Mouse (Mus musculus) limb, embryonic 10.5 days (tissue): ENCODE results near the gene Gm9857. TPM values are rescaled to one million over a fixed set of nuclear protein-coding genes. Genes with fewer than 3 reads are reported as not detected.

Experiments
- DNase-seq: peaks from one replicate; pipeline ENCODE4 v3.0.0-alpha.2; 2017; ENCODE audit warnings: low spot score
- H3K27ac ChIP-seq: fragments of 300-500 bp; sonication (generic); 2 replicates; pipeline ENCODE4 v1.5.1; 2016; ENCODE audit warnings: mild to moderate bottlenecking
- H3K27me3 ChIP-seq: fragments of 300-500 bp; sonication (generic); 2 replicates; pipeline ENCODE4 v1.6.1; 2016; ENCODE audit warnings: low read depth, mild to moderate bottlenecking; ENCODE audit not compliant: poor library complexity, severe bottlenecking
- H3K36me3 ChIP-seq: fragments of 300-500 bp; sonication (generic); 2 replicates; pipeline ENCODE4 v1.6.1; 2016; ENCODE audit warnings: mild to moderate bottlenecking, moderate library complexity
- H3K4me1 ChIP-seq: fragments of 300-500 bp; sonication (generic); 2 replicates; pipeline ENCODE4 v1.6.1; 2016
- H3K4me3 ChIP-seq: fragments of 300-500 bp; sonication (generic); 2 replicates; pipeline ENCODE4 v1.5.1; 2016; ENCODE audit warnings: mild to moderate bottlenecking, moderate library complexity
- H3K9me3 ChIP-seq: fragments of 300-500 bp; sonication (generic); replicated peaks from 2 replicates; pipeline ENCODE4 v1.6.1; 2016; ENCODE audit warnings: mild to moderate bottlenecking
- WGBS: fragments of 180-500 bp; shearing (Covaris S2); methylation state at CpG from one replicate; pipeline ENCODE4 v1.1.7; 2016; 5-methylcytosine and 5-hydroxymethylcytosine counted together
- polyA plus RNA-seq: library from polyadenylated mRNA; unstranded; fragments of >200 nt; fragmentation: Nextera tagmentation; extraction: Ambion mirVana; gene quantifications from 2 replicates; pipeline ENCODE4 v1.2.1, GENCODE M21; 2016

Gene Gm9857
- polyA plus RNA-seq, 1 experiment from 2014 or later, result not detected

- no peak for DNase-seq
- WGBS, result 64% methylated on average over 6 of the region's 6 CpGs
- no peaks in the 10 kb centered on the region for H3K9me3 ChIP-seq
- no peaks in the 10 kb centered on the region for H3K36me3 ChIP-seq
- H3K4me3 ChIP-seq, result no peak overlapping the region
- peaks cover 9% of the 10 kb centered on the region; the same call in 1 of the 2 replicates for H3K4me1 ChIP-seq
- H3K27me3 ChIP-seq, result no peaks in the 10 kb centered on the region
- no peak overlapping the region for H3K27ac ChIP-seq
Observed at GRCm38 (mm10) chr3:108961655-108962054, 21.4 kb upstream of the Gm9857 start.

GRCm38 (mm10) chr3:108961226-108961625 is 21.0 kb upstream of the Gm9857 start:
- Histone ChIP-seq H3K4me3 (no peak overlapping the region), H3K9me3 (no peaks in the 10 kb centered on the region), H3K36me3 (no peaks in the 10 kb centered on the region), H3K4me1 (peaks cover 9% of the 10 kb centered on the region; the same call in 1 of the 2 replicates), H3K27ac (no peak overlapping the region), H3K27me3 (no peaks in the 10 kb centered on the region)
- DNase-seq, result peak; percentile 35
- WGBS, result 69% methylated on average over 7 of the region's 7 CpGs

- H3K4me3 ChIP-seq, result no peak overlapping the region
- no peaks in the 10 kb centered on the region for H3K9me3 ChIP-seq
- no peak overlapping the region for H3K27ac ChIP-seq
- H3K4me1 ChIP-seq, result peaks cover 9% of the 10 kb centered on the region; the same call in 1 of the 2 replicates
- no peaks in the 10 kb centered on the region for H3K27me3 ChIP-seq
- no peaks in the 10 kb centered on the region for H3K36me3 ChIP-seq
- 73% methylated on average over 13 of the region's 13 CpGs for WGBS
- DNase-seq, result no peak
Observed at GRCm38 (mm10) chr3:108959680-108960295, 19.5 kb upstream of the Gm9857 start.

GRCm38 (mm10) chr3:108957976-108958375 is 17.7 kb upstream of the Gm9857 start:
- Histone ChIP-seq H3K27me3 (no peaks in the 10 kb centered on the region), H3K4me3 (no peak overlapping the region), H3K4me1 (peaks cover 9% of the 10 kb centered on the region; the same call in 1 of the 2 replicates), H3K36me3 (no peaks in the 10 kb centered on the region), H3K9me3 (no peaks in the 10 kb centered on the region), H3K27ac (no peak overlapping the region)
- DNase-seq, result no peak

- no peak overlapping the region for H3K27ac ChIP-seq
- 0 out of 2 replicates have a peak, but pooled peaks cover 6% of the 10 kb centered on the region for H3K27me3 ChIP-seq
- H3K9me3 ChIP-seq, result no peaks in the 10 kb centered on the region
- no peak for DNase-seq
- WGBS, result 87% methylated on average over 10 of the region's 10 CpGs
- no peaks in the 10 kb centered on the region for H3K36me3 ChIP-seq
- peaks cover 7% of the 10 kb centered on the region for H3K4me1 ChIP-seq
- no peak overlapping the region for H3K4me3 ChIP-seq
Observed at GRCm38 (mm10) chr3:108940996-108941395, 751 bp upstream of the Gm9857 start.

- DNase-seq, result no peak
- no peaks in the 10 kb centered on the region for H3K9me3 ChIP-seq
- H3K36me3 ChIP-seq, result no peaks in the 10 kb centered on the region
- peak within 1 kb of the TSS; percentile 40 for H3K4me3 ChIP-seq
- WGBS, result 87% methylated on average over 5 of the region's 5 CpGs
- 0 out of 2 replicates have a peak, but pooled peaks cover 6% of the 10 kb centered on the region for H3K27me3 ChIP-seq
- peaks cover 7% of the 10 kb centered on the region for H3K4me1 ChIP-seq
- peak within 1 kb of the TSS; percentile 56 for H3K27ac ChIP-seq
Observed at GRCm38 (mm10) chr3:108939573-108939972, 672 bp downstream of the Gm9857 start, which contains the start of gene Henmt1. TSS of gene Henmt1 (plus strand) at chr3:108939873.

- H3K4me1 ChIP-seq, result peaks cover 7% of the 10 kb centered on the region
- no peak overlapping the region for H3K4me3 ChIP-seq
- no peak overlapping the region for H3K27ac ChIP-seq
- no peaks in the 10 kb centered on the region for H3K36me3 ChIP-seq
- H3K27me3 ChIP-seq, result 0 out of 2 replicates have a peak, but pooled peaks cover 6% of the 10 kb centered on the region
- H3K9me3 ChIP-seq, result no peaks in the 10 kb centered on the region
- DNase-seq, result no peak
- WGBS, result 93% methylated on average over 5 of the region's 5 CpGs
Observed at GRCm38 (mm10) chr3:108938691-108939090, 1.6 kb downstream of the Gm9857 start.

- H3K4me1 ChIP-seq, result no peaks in the 10 kb centered on the region
- H3K27me3 ChIP-seq, result no peaks in the 10 kb centered on the region
- no peaks in the 10 kb centered on the region for H3K9me3 ChIP-seq
- 94% methylated on average over 6 of the region's 6 CpGs for WGBS
- H3K27ac ChIP-seq, result no peak overlapping the region
- no peaks in the 10 kb centered on the region for H3K36me3 ChIP-seq
- H3K4me3 ChIP-seq, result no peak overlapping the region
- DNase-seq, result no peak
Observed at GRCm38 (mm10) chr3:108933557-108933956, 6.7 kb downstream of the Gm9857 start.

- 71% methylated on average over 1 of the region's 1 CpGs for WGBS
- H3K9me3 ChIP-seq, result no peaks in the 10 kb centered on the region
- no peaks in the 10 kb centered on the region for H3K4me1 ChIP-seq
- no peaks in the 10 kb centered on the region for H3K27me3 ChIP-seq
- H3K27ac ChIP-seq, result no peak overlapping the region
- no peaks in the 10 kb centered on the region for H3K36me3 ChIP-seq
- no peak for DNase-seq
- H3K4me3 ChIP-seq, result no peak overlapping the region
Observed at GRCm38 (mm10) chr3:108926308-108926707, 13.9 kb downstream of the Gm9857 start.

GRCm38 (mm10) chr3:108925677-108926076 is 14.6 kb downstream of the Gm9857 start:
- Histone ChIP-seq H3K9me3 (no peaks in the 10 kb centered on the region), H3K27ac (no peak overlapping the region)
- 90% methylated on average over 4 of the region's 4 CpGs for WGBS

GRCm38 (mm10) chr3:108921822-108922221 is 18.4 kb downstream of the Gm9857 start:
- no peaks in the 10 kb centered on the region for H3K36me3 ChIP-seq
- no peak overlapping the region for H3K4me3 ChIP-seq
- DNase-seq, result no peak
- 83% methylated on average over 1 of the region's 1 CpGs for WGBS
- H3K27me3 ChIP-seq, result no peaks in the 10 kb centered on the region
- no peaks in the 10 kb centered on the region for H3K9me3 ChIP-seq
- H3K27ac ChIP-seq, result no peak overlapping the region
- no peaks in the 10 kb centered on the region for H3K4me1 ChIP-seq

More at GRCm38 (mm10) chr3:108925677-108926076, 14.6 kb downstream of the Gm9857 start:
- H3K4me3 ChIP-seq, result no peak overlapping the region
- no peak for DNase-seq
- no peaks in the 10 kb centered on the region for H3K27me3 ChIP-seq
- no peaks in the 10 kb centered on the region for H3K4me1 ChIP-seq
- H3K36me3 ChIP-seq, result no peaks in the 10 kb centered on the region

GRCm38 (mm10) chr3:108920442-108921070 is 19.7 kb downstream of the Gm9857 start:
- no peaks in the 10 kb centered on the region for H3K4me1 ChIP-seq
- no peaks in the 10 kb centered on the region for H3K27me3 ChIP-seq
- no peaks in the 10 kb centered on the region for H3K36me3 ChIP-seq
- H3K4me3 ChIP-seq, result no peak overlapping the region
- no peak for DNase-seq
- WGBS, result 90% methylated on average over 3 of the region's 3 CpGs
- no peak overlapping the region for H3K27ac ChIP-seq
- H3K9me3 ChIP-seq, result no peaks in the 10 kb centered on the region

- H3K27me3 ChIP-seq, result no peaks in the 10 kb centered on the region
- WGBS, result 97% methylated on average over 1 of the region's 1 CpGs
Observed at GRCm38 (mm10) chr3:108918852-108919251, 21.4 kb downstream of the Gm9857 start.

More at GRCm38 (mm10) chr3:108918852-108919251, 21.4 kb downstream of the Gm9857 start:
- Histone ChIP-seq H3K9me3 (no peaks in the 10 kb centered on the region), H3K27ac (no peak overlapping the region), H3K4me1 (no peaks in the 10 kb centered on the region), H3K4me3 (no peak overlapping the region), H3K36me3 (no peaks in the 10 kb centered on the region)
- no peak for DNase-seq
